Mouse (Mus musculus): ENCODE measurements around the gene Vill. TPM values are rescaled to one million over a fixed set of nuclear protein-coding genes. Genes with fewer than 3 reads are reported as not detected.
A peak's percentile ranks its signal among the peaks of the same experiment; 100 is the strongest.

The Vill gene
- 1 to 10 TPM in 3 of 4 experiments, under 1 TPM in 1; 0.99 to 4.4 (median 3.1) TPM for total RNA-seq (2022)

DNA sequence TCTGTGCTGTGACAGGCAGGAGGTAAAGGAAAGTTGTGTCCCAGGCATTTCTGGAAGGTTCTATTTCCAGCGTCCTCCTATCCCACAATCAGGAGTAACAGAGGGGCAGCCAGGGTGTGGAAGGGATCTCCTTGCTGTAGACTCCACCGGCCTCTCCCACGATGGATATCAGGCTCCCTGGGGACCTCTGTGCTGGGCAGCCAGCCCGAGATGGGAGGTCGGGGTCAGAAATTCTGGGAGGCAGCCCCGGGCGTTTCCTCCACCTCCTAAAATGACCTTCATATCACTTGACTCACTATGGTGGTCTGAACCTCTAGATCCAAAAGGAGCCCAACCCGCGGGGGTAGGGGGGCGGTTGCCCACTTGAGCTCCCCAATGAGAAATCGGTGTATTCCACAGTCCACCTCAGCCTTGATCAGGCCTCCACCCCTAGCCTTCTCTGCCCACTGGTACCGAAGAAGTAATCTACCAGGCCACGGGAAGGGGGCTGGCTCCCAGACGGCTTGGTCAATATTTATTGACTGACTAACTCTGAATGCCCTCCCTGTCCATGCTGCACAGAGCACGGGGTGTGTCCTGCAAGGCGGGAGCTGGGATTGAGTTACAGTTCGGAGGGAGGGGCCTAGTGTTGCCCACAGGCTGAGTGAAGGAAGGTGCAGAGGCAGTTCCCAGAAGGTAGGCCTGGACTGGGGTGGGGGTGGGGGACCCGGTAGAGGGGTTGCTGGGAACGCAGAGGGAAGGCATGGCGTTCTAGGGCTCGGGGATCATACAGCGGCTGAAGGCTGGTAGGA, at the start of gene Vill:
Gene Vill, plus strand, starts transcription at position 625 of the 791 bp plus-strand sequence.
- no peak for DNase-seq (ENCODE audit: low spot score in 2 of 2)

- DNase-seq (ENCODE audit: low spot score in 2 of 2): no peak
Measured at GRCm38 (mm10) chr9:119003990-119004702, 48.4 kb upstream of the Vill start.

GRCm38 (mm10) chr9:119004703-119005076, 47.9 kb upstream of the Vill start:
- no peak for DNase-seq (ENCODE audit: low spot score in 2 of 2)

GRCm38 (mm10) chr9:119005303-119006029, 47.1 kb upstream of the Vill start:
- no peak for DNase-seq (ENCODE audit: low spot score in 2 of 2)

DNA sequence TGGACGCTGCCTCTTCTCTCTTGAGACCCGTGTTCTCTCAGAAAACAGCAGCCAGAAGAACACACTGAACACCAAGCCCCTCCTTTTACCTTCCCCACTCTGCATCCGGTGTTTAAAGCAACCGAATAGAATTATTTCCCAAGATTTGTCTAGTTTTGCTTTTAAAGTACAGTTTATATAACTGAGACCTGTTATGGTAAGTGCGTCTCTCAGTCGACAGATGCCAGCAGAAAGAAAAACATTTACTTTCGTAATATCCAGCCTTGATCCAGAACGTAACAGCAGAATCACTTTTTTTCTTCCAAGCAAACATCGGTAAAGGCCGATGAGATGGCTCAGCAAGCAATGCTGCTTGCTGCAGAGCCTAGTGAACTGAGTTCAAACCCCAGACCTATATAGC, 45.3 kb upstream of the Vill start:
- DNase-seq (ENCODE audit: low spot score in 2 of 2): no peak

DNA sequence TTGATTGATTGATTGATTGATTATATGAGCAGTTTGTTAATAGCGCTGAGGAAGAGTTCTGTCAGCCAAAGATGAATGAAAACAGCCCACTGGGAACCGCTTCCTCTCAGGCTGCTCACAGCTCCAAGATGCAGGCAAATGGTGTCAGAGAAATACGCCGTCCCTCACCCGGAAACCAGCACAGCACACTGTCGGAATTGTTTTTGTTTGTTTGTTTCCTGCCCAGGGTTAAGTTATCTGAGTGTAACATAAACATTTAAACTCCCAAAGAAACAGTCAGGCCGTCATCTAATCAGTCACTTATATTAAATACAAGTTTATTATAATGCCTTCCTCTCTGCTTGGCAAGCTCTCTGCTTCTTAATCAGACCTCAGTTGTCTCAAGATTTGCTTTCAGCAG, 43.7 kb upstream of the Vill start:
- no peak for DNase-seq (ENCODE audit: low spot score in 2 of 2)

DNA sequence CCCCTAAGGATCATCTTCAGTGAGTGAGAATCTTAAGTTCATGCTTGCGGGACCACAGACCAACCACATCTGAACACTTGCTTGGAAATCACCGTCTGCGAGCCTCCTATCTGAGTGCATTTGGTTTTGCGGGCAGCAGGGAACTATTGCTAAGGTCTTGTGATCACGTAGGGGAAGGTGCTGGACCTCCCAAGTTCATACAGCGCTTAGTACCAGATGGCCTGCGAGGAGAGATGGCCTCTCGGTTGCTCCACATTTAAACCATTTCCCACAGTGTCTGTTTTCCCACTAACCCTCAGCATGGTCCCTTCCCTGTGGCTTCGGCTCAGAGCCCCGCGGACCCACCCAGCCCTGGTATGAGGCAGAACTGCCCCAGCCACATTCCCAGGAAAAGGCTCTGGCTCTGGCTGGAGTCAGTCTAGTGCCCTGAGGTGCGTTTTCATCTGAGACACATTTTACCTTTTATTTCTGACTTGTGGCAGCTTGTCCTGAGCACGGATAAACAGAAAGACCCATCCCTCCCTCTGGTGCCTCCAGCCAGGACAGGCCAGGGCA, 42.3 kb upstream of the Vill start:
- DNase-seq (ENCODE audit: low spot score in 2 of 2): no peak

- no peak for DNase-seq (ENCODE audit: low spot score in 2 of 2)
Measured at GRCm38 (mm10) chr9:119016785-119017507, 35.6 kb upstream of the Vill start.

- DNase-seq (ENCODE audit: low spot score in 2 of 2): no peak
Measured at GRCm38 (mm10) chr9:119021731-119022130, 30.8 kb upstream of the Vill start.

GRCm38 (mm10) chr9:119025263-119025662, 27.3 kb upstream of the Vill start:
- DNase-seq (ENCODE audit: low spot score in 2 of 2): no peak

DNA sequence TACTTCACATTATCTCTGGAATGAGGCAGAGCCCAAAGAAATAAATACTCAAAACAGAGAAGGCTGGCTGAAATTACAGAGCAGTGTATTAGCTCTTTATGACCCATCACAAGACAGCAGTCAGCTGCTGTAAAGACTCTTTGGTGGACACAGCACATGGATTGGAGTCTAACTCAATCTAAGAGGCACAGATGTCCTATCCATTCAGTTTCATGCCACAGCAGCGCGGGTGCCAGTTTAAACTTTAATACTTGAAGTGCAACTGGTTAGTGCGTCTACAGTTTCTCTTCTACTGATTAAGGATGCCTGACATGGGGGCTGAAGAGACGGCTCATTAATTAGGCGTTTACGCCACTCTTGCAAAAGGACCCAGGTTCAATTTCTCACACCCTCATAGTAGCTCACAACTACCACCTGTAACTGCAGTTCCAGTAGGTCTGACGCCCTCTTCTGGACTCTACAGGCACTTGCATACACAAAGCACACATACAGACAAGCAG, 26.7 kb upstream of the Vill start:
- no peak for DNase-seq (ENCODE audit: low spot score in 2 of 2)

- no peak for DNase-seq (ENCODE audit: low spot score in 2 of 2)
Measured at GRCm38 (mm10) chr9:119027337-119027736, 25.2 kb upstream of the Vill start.

GRCm38 (mm10) chr9:119028226-119029195, 24.1 kb upstream of the Vill start:
- DNase-seq (ENCODE audit: low spot score in 2 of 2): no peak

- DNase-seq (ENCODE audit: low spot score in 2 of 2): peak; percentile 48 to 66
Measured at GRCm38 (mm10) chr9:119029568-119029967, 23.0 kb upstream of the Vill start.

GRCm38 (mm10) chr9:119031038-119031437, 21.5 kb upstream of the Vill start:
- DNase-seq (ENCODE audit: low spot score in 2 of 2): no peak

DNA sequence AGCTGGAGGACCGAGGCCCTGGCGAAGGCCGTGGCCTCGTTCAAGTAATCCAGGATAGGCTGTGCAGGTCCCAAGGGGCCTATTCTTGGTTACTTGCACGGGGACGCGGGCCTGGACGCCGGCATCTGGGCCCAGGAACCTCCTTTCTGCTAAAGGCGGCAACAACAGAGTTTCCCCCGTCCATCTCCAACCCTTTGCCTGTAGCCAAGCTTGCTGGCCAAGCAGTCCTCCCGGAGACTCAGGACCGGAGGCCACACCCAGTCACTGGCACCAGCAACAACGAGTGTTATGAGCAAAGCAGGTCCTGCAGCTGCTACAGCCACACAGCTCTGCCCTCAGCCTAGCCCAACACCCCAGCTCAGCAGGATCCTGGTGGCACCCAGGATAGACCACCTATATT, 20.8 kb upstream of the Vill start:
- DNase-seq (ENCODE audit: low spot score in 2 of 2): no peak

- DNase-seq (ENCODE audit: low spot score in 2 of 2): no peak
Measured at GRCm38 (mm10) chr9:119032538-119032937, 20.0 kb upstream of the Vill start.

DNA sequence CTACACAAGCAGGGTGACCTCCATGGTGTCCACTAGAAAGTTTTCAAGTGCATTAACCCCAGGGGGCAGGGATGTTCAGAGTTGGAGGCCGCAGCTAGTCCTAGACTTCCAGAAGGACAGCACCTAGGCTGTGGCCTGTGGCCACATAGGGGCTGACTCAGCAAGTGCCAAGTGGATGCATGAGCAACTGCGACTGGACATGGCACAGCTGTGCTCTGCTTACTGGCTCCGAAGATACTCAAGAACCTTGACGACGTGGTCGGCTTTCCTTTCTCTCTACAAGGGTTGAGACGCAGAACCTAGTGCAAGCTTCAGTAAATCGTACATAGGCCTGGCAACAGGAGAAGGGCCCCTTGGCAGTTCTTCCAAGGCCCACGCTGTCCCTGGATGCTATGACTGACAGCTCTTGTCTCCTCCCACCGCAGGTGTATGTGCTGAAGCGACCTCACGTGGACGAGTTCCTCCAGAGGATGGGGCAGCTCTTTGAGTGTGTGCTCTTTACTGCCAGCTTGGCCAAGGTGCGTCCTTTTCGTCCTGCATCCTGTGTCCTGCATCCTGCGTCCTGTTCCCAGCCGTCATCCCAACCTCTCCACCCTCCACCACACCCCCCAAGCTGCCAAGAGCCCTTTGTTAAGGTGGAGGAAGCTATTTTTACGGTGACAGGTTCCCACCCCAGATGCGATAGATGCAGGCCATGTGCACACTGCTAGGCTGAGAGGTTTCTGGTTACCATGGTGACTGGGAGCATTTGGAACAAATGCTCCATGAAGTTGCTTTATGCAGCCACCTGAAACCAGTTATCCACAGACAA, 19.3 kb upstream of the Vill start:
- peak; percentile 46 to 56 for DNase-seq (ENCODE audit: low spot score in 2 of 2)

DNA sequence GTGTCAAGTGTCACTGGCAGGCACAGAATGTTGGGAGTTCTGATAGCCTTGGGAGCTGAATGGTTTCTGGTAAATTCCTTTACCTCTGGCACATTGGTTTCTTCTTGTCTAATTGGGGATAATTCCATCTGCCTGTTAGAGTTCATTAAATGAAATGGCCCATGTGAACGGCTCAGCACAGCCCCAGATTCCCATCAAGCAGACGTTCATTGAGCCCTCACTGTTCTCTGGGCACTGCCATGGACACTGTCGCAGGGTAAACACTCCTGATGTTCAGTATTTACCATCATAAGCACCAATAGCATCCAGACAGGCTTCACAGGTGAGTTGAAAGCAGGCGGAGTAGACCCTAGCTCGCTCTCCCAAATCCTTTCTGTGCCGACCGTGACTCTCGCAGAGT, 18.5 kb upstream of the Vill start:
- DNase-seq (ENCODE audit: low spot score in 2 of 2): no peak

Measured in layer of hippocampus, adult 8-10 months (tissue).